In the genomic region with DNA sequence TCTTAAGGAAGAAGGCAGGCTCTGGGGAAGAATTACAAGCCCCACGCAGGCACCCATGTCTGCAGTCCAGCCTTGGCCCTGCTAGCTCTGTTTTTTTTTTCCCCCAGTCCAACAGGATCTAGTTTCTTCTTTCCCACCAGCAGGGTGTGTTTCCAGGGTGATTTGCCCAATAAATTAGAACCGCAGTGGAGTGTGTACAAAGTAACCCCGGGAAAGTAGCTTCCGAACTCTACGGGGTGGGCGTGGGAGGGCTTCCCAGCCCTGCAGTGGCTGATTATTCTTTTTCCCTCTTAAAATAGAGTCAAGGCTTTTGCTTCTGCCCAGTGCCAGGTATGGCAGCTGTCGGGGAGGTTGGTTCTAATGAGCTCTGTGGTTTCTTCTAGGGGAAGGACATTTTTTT, we compare ENCODE assay signal across 12 mouse cellular contexts. TPM values are rescaled to one million over a fixed set of nuclear protein-coding genes. Genes with fewer than 3 reads are reported as not detected.
A peak's percentile ranks its signal among the peaks of the same experiment; 100 is the strongest.
DNase-seq lines count a peak whose midpoint lies in the region; ATAC-seq and TF ChIP-seq lines count a peak whose summit lies in the region.
"Had no signal": no experiment of that assay in that cellular context is flagged by ENCODE, and none has a peak within 500 bp of the region (broad histone marks: within the 10 kb centered on the region; RNA-seq: fewer than 3 reads in every experiment).

No protein-coding gene starts in this region.

- H3K4me2 ChIP-seq in kidney, postnatal 0 days (ENCODE audit: low read length), result peak overlapping the region; percentile 6; the same call in 1 of the 2 replicates
- peak overlapping the region; percentile 23; the same call in 1 of the 2 replicates for H3K4me2 ChIP-seq in embryonic facial prominence, embryonic 14.5 days (ENCODE audit: low read depth, low read length)
- H3K4me2 ChIP-seq in intestine, embryonic 14.5 days (ENCODE audit: low read length), result no peak overlapping the region
- no peak overlapping the region for H3K4me2 ChIP-seq in neural tube, embryonic 11.5 days (ENCODE audit: low read depth)

- H3K4me1 ChIP-seq in kidney, postnatal 0 days (replicated peaks; ENCODE audit: insufficient read depth, low read length), result peaks cover 47% of the 10 kb centered on the region
- peaks cover 63% of the 10 kb centered on the region for H3K4me1 ChIP-seq in embryonic facial prominence, embryonic 14.5 days (ENCODE audit: control insufficient read depth, insufficient read depth, low read length)
- peaks cover 67% of the 10 kb centered on the region for H3K4me1 ChIP-seq in intestine, embryonic 14.5 days (replicated peaks; ENCODE audit: control insufficient read depth, insufficient read depth, low read length)
- peaks cover 49% of the 10 kb centered on the region for H3K4me1 ChIP-seq in neural tube, embryonic 11.5 days (ENCODE audit: control insufficient read depth, insufficient read depth, low read length)

- no peaks in the 10 kb centered on the region for H3K36me3 ChIP-seq in kidney, postnatal 0 days (ENCODE audit: insufficient read depth, low read length)
- H3K36me3 ChIP-seq in embryonic facial prominence, embryonic 14.5 days (ENCODE audit: control insufficient read depth, insufficient read depth, low read length), result 0 out of 2 replicates have a peak, but pooled peaks cover 3% of the 10 kb centered on the region
- no peaks in the 10 kb centered on the region for H3K36me3 ChIP-seq in intestine, embryonic 14.5 days (ENCODE audit: control insufficient read depth, insufficient read depth, low read length)
- no peaks in the 10 kb centered on the region for H3K36me3 ChIP-seq in neural tube, embryonic 11.5 days (ENCODE audit: control insufficient read depth, insufficient read depth, low read length)

- peak; percentile 92 for DNase-seq in kidney, postnatal 0 days (ENCODE audit: low spot score)
- no peak for DNase-seq in kidney, adult 18-20 months
- peak; percentile 67 for DNase-seq in embryonic facial prominence, embryonic 14.5 days (ENCODE audit: low spot score)
- no peak for DNase-seq in intestine, embryonic 14.5 days (ENCODE audit: low spot score)
- peak; percentile 51 for DNase-seq in neural tube, embryonic 11.5 days (ENCODE audit: low spot score)
- DNase-seq in testis, postnatal 10 days (ENCODE audit: low spot score), result no peak
- DNase-seq in frontal cortex, postnatal 25 days (ENCODE audit: low spot score in 2 of 2), result no peak
- DNase-seq: cerebellum, postnatal 36 days; layer of hippocampus, postnatal 36 days had no signal

- no peaks in the 10 kb centered on the region for H3K9me3 ChIP-seq in kidney, postnatal 0 days (replicated peaks; ENCODE audit: low read length)
- no peaks in the 10 kb centered on the region for H3K9me3 ChIP-seq in embryonic facial prominence, embryonic 14.5 days (ENCODE audit: control insufficient read depth, low read length)
- H3K9me3 ChIP-seq in intestine, embryonic 14.5 days (ENCODE audit: control insufficient read depth, low read length), result no peaks in the 10 kb centered on the region
- H3K9me3 ChIP-seq in neural tube, embryonic 11.5 days (ENCODE audit: control insufficient read depth, low read length), result no peaks in the 10 kb centered on the region

- peak overlapping the region; percentile 65; the same call in 1 of the 2 replicates for H3K27ac ChIP-seq in kidney, postnatal 0 days
- H3K27ac ChIP-seq in embryonic facial prominence, embryonic 14.5 days (replicated peaks; ENCODE audit: low read depth, low read length), result peak overlapping the region; percentile 67
- H3K27ac ChIP-seq in intestine, embryonic 14.5 days (ENCODE audit: low read depth), result peak overlapping the region; percentile 24; the same call in 1 of the 2 replicates
- no peak overlapping the region for H3K27ac ChIP-seq in neural tube, embryonic 11.5 days (ENCODE audit: low read depth, low read length)

- peak; percentile 29; the same call in 1 of the 2 replicates for ATAC-seq in kidney, postnatal 0 days (replicated peaks; ENCODE audit: low FRiP score, low read depth)
- ATAC-seq in embryonic facial prominence, embryonic 14.5 days (ENCODE audit: low read depth), result peak; percentile 13; the same call in 1 of the 2 replicates
- no peak for ATAC-seq in intestine, embryonic 14.5 days (replicated peaks; ENCODE audit: low FRiP score, low TSS enrichment, low read depth)
- ATAC-seq in neural tube, embryonic 11.5 days (ENCODE audit: insufficient read depth, low FRiP score, low TSS enrichment), result peak; percentile 29; the same call in 1 of the 2 replicates
- no peak for ATAC-seq in megakaryocyte, adult 5-6 weeks (ENCODE audit: poor library complexity, severe bottlenecking)
- ATAC-seq: activated CD4-positive, CD25-positive, alpha-beta regulatory T cell, adult 4 months; CD4-positive, CD25-positive, alpha-beta regulatory T cell, adult 4 months had no signal

- no peak overlapping the region for H3K4me3 ChIP-seq in kidney, postnatal 0 days (replicated peaks; ENCODE audit: low read depth, low read length)
- no peak overlapping the region for H3K4me3 ChIP-seq in embryonic facial prominence, embryonic 14.5 days (ENCODE audit: low read depth, low read length)
- H3K4me3 ChIP-seq in intestine, embryonic 14.5 days (ENCODE audit: low read depth, low read length), result no peak overlapping the region
- no peak overlapping the region for H3K4me3 ChIP-seq in neural tube, embryonic 11.5 days (ENCODE audit: low read depth, low read length)

- peak; percentile 44 for TF ChIP-seq CTCF in kidney, postnatal 0 days (IDR thresholded peaks at IDR 0.05; ENCODE audit: low read depth)

- no peaks in the 10 kb centered on the region for H3K27me3 ChIP-seq in kidney, postnatal 0 days (ENCODE audit: insufficient read depth, low read length)
- no peaks in the 10 kb centered on the region for H3K27me3 ChIP-seq in embryonic facial prominence, embryonic 14.5 days (replicated peaks; ENCODE audit: control insufficient read depth, insufficient read depth, low read length)
- no peaks in the 10 kb centered on the region for H3K27me3 ChIP-seq in intestine, embryonic 14.5 days (replicated peaks; ENCODE audit: control insufficient read depth, insufficient read depth, low read length)
- no peaks in the 10 kb centered on the region for H3K27me3 ChIP-seq in neural tube, embryonic 11.5 days (ENCODE audit: control insufficient read depth, insufficient read depth, low read length)

- WGBS in kidney, postnatal 0 days, result 7% methylated on average over 7 of the region's 7 CpGs
- 13% methylated on average over 7 of the region's 7 CpGs for WGBS in embryonic facial prominence, embryonic 14.5 days
- WGBS in intestine, embryonic 14.5 days, result 19% methylated on average over 7 of the region's 7 CpGs
- 7% methylated on average over 7 of the region's 7 CpGs for WGBS in neural tube, embryonic 11.5 days

- H3K9ac ChIP-seq in kidney, postnatal 0 days (ENCODE audit: low read depth, low read length), result no peak overlapping the region
- peak overlapping the region; percentile 34; the same call in 1 of the 2 replicates for H3K9ac ChIP-seq in embryonic facial prominence, embryonic 14.5 days (ENCODE audit: low read depth, low read length)
- H3K9ac ChIP-seq in intestine, embryonic 14.5 days (ENCODE audit: low read length), result no peak overlapping the region
- H3K9ac ChIP-seq in neural tube, embryonic 11.5 days (ENCODE audit: low read length), result no peak overlapping the region

RNA-seq across cellular contexts. Expression of gene Hunk, which starts 35.3 kb away (rescaled TPM):
- polyA plus RNA-seq in kidney, postnatal 0 days (2015; fragmentation: Nextera tagmentation; extraction: Ambion mirVana), result 6.9 and 7.6 TPM in 2 replicates
- polyA plus RNA-seq in embryonic facial prominence, embryonic 14.5 days (2014; fragmentation: Nextera tagmentation; extraction: Ambion mirVana), result 9.7 and 12.4 TPM in 2 replicates
- polyA plus RNA-seq in intestine, embryonic 14.5 days (2014; fragmentation: Nextera tagmentation; extraction: Ambion mirVana), result 11.0 and 12.2 TPM in 2 replicates
- polyA plus RNA-seq in neural tube, embryonic 11.5 days (2014; fragmentation: Nextera tagmentation; extraction: Ambion mirVana), result 9.8 and 10.1 TPM in 2 replicates
- total RNA-seq in megakaryocyte, adult 5-6 weeks (2015), result not detected in 2 replicates
- total RNA-seq in megakaryocyte, adult 5-6 weeks (2017), result 0.04 TPM in 1 of 2 replicates, not detected in the other
- polyA plus RNA-seq: CD4-positive, CD25-positive, alpha-beta regulatory T cell, adult 4 months had no signal

Comparison
In these comparisons a context has a peak if more than half of its experiments do, and no peak if none do; other contexts are left out.
1. DNase-seq: peak in kidney, postnatal 0 days (single experiment), embryonic facial prominence, embryonic 14.5 days (single experiment) and neural tube, embryonic 11.5 days (single experiment); none in kidney, adult 18-20 months (single experiment), intestine, embryonic 14.5 days (single experiment), testis, postnatal 10 days (single experiment) and frontal cortex, postnatal 25 days (0 of 2).
2. ATAC-seq: peak in kidney, postnatal 0 days (single experiment), embryonic facial prominence, embryonic 14.5 days (single experiment) and neural tube, embryonic 11.5 days (single experiment); none in intestine, embryonic 14.5 days (single experiment) and megakaryocyte, adult 5-6 weeks (single experiment).
3. H3K4me2 ChIP-seq: peak in kidney, postnatal 0 days (single experiment) and embryonic facial prominence, embryonic 14.5 days (single experiment); none in intestine, embryonic 14.5 days (single experiment) and neural tube, embryonic 11.5 days (single experiment).